Comparison of ENCODE assay signal across 12 mouse cellular contexts in genomic region chr3:94360812-94361211, GRCm38 (mm10). TPM values are rescaled to one million over a fixed set of nuclear protein-coding genes. Genes with fewer than 3 reads are reported as not detected.
A peak's percentile ranks its signal among the peaks of the same experiment; 100 is the strongest.
DNase-seq lines count a peak whose midpoint lies in the region; ATAC-seq and TF ChIP-seq lines count a peak whose summit lies in the region.
"Had no signal": no experiment of that assay in that cellular context is flagged by ENCODE, and none has a peak within 500 bp of the region (broad histone marks: within the 10 kb centered on the region; RNA-seq: fewer than 3 reads in every experiment).

No protein-coding gene starts in this region.

- H3K27ac ChIP-seq in limb, embryonic 14.5 days (replicated peaks; ENCODE audit: low read depth, low read length): no peak overlapping the region
- no peak overlapping the region for H3K27ac ChIP-seq in limb, embryonic 10.5 days
- H3K27ac ChIP-seq: liver, embryonic 13.5 days had no signal

- no peak overlapping the region for H3K9ac ChIP-seq in limb, embryonic 14.5 days (ENCODE audit: low read depth, low read length, severe bottlenecking)
- H3K9ac ChIP-seq: liver, embryonic 13.5 days had no signal

- ATAC-seq in CD4-positive, CD25-positive, alpha-beta regulatory T cell, adult 4 months: no peak
- no peak for ATAC-seq in limb, embryonic 14.5 days (ENCODE audit: low FRiP score, low read depth)
- ATAC-seq in erythroblast, adult 5-6 weeks (replicated peaks; ENCODE audit: low FRiP score, poor library complexity, severe bottlenecking): no peak

- no peaks in the 10 kb centered on the region; the same call in 1 of the 2 replicates for H3K4me1 ChIP-seq in limb, embryonic 14.5 days (ENCODE audit: control insufficient read depth, insufficient read depth, low read length)
- peaks cover 11% of the 10 kb centered on the region for H3K4me1 ChIP-seq in limb, embryonic 10.5 days

- H3K4me2 ChIP-seq in limb, embryonic 14.5 days (replicated peaks; ENCODE audit: low read depth, low read length, severe bottlenecking): no peak overlapping the region
- H3K4me2 ChIP-seq: liver, embryonic 13.5 days had no signal

- TF ChIP-seq POLR2A in limb, embryonic 14.5 days (IDR thresholded peaks at IDR 0.05; ENCODE audit: borderline replicate concordance, extremely low read depth, insufficient read depth, insufficient read length): no peak

- no peaks in the 10 kb centered on the region for H3K9me3 ChIP-seq in limb, embryonic 14.5 days (ENCODE audit: control insufficient read depth, low read length)
- no peaks in the 10 kb centered on the region for H3K9me3 ChIP-seq in limb, embryonic 10.5 days (replicated peaks)
- H3K9me3 ChIP-seq: liver, embryonic 13.5 days had no signal

- H3K36me3 ChIP-seq in limb, embryonic 14.5 days (ENCODE audit: control insufficient read depth, insufficient read depth, low read length): 0 out of 2 replicates have a peak, but pooled peaks cover 2% of the 10 kb centered on the region
- no peaks in the 10 kb centered on the region for H3K36me3 ChIP-seq in limb, embryonic 10.5 days
- H3K36me3 ChIP-seq: liver, embryonic 13.5 days had no signal

- H3K4me3 ChIP-seq in limb, embryonic 14.5 days (replicated peaks; ENCODE audit: low read length): no peak overlapping the region
- no peak overlapping the region for H3K4me3 ChIP-seq in limb, embryonic 10.5 days
- H3K4me3 ChIP-seq: liver, embryonic 13.5 days had no signal

- DNase-seq in CD4-positive, CD25-positive, alpha-beta regulatory T cell, adult 2 months (ENCODE audit: low read depth, low spot score): peak; percentile 21
- DNase-seq in limb, embryonic 14.5 days (ENCODE audit: low spot score): peak; percentile 36
- DNase-seq in limb, embryonic 10.5 days (ENCODE audit: low spot score): no peak
- peak; percentile 69 for DNase-seq in adrenal gland, adult 2 months
- peak; percentile 45 to 61 for DNase-seq in layer of hippocampus, postnatal 10 days (ENCODE audit: low spot score in 2 of 2)
- no peak for DNase-seq in urinary bladder, postnatal 25 days (ENCODE audit: low spot score)
- DNase-seq: liver, embryonic 13.5 days had no signal

- WGBS in limb, embryonic 14.5 days: 0% methylated on average over 1 of the region's 1 CpGs
- WGBS in limb, embryonic 10.5 days: 6% methylated on average over 1 of the region's 1 CpGs

- H3K27me3 ChIP-seq in limb, embryonic 14.5 days (ENCODE audit: control insufficient read depth, insufficient read depth, low read length): peaks cover 21% of the 10 kb centered on the region; the same call in 1 of the 2 replicates
- peaks cover 54% of the 10 kb centered on the region for H3K27me3 ChIP-seq in limb, embryonic 10.5 days (ENCODE audit: low read depth, poor library complexity, severe bottlenecking)

RNA-seq across cellular contexts. Expression of gene C2cd4d, which starts 1.4 kb away (rescaled TPM):
- not detected for polyA plus RNA-seq in CD4-positive, CD25-positive, alpha-beta regulatory T cell, adult 4 months (2017; shearing (Covaris generic))
- polyA plus RNA-seq in limb, embryonic 14.5 days (2012; rRNA removed): 1.3 and 2.2 TPM in 2 replicates
- 4.4 and 5.0 TPM in 2 replicates for polyA plus RNA-seq in limb, embryonic 14.5 days (2014; fragmentation: Nextera tagmentation; extraction: Ambion mirVana)
- polyA plus RNA-seq in limb, embryonic 10.5 days (2016; fragmentation: Nextera tagmentation; extraction: Ambion mirVana): 0.15 and 0.54 TPM in 2 replicates
- under 1 TPM in 1 of 2 experiments, not detected in 1; 0.52 TPM for total RNA-seq in adrenal gland, adult 2 months (2021)
- polyA plus RNA-seq in adrenal gland, adult 2 months (2012; rRNA removed): 4.0 and 5.4 TPM in 2 replicates
- under 1 TPM in 1 of 2 experiments, not detected in 1; 0.46 TPM for total RNA-seq in layer of hippocampus, postnatal 10 days (2021)
- not detected in 2 replicates for total RNA-seq in erythroblast, adult 5-6 weeks (2015; ENCODE audit: low replicate concordance)
- total RNA-seq in erythroblast, adult 5-6 weeks (2017; ENCODE audit: low replicate concordance): not detected in 2 replicates
- total RNA-seq: neutrophil, adult 5-6 weeks had no signal
- polyA plus RNA-seq: C2C12; liver, embryonic 13.5 days had no signal

RNA-seq across cellular contexts. Expression of gene Rorc, which starts 11.8 kb away (rescaled TPM):
- polyA plus RNA-seq in CD4-positive, CD25-positive, alpha-beta regulatory T cell, adult 4 months (2017; shearing (Covaris generic)): 1 to 10 TPM; 4.4 to 7.4 TPM
- 2.3 and 3.0 TPM in 2 replicates for polyA plus RNA-seq in limb, embryonic 14.5 days (2012; rRNA removed)
- polyA plus RNA-seq in limb, embryonic 14.5 days (2014; fragmentation: Nextera tagmentation; extraction: Ambion mirVana): 2.2 and 2.3 TPM in 2 replicates
- 0.15 TPM in 1 of 2 replicates, not detected in the other for polyA plus RNA-seq in limb, embryonic 10.5 days (2016; fragmentation: Nextera tagmentation; extraction: Ambion mirVana)
- total RNA-seq in adrenal gland, adult 2 months (2021): 10 to 100 TPM; 19.8 to 20.5 TPM
- 17.4 and 17.6 TPM in 2 replicates for polyA plus RNA-seq in adrenal gland, adult 2 months (2012; rRNA removed)
- under 1 TPM; 0.16 to 0.62 TPM for total RNA-seq in layer of hippocampus, postnatal 10 days (2021)
- not detected in 2 replicates for total RNA-seq in erythroblast, adult 5-6 weeks (2015; ENCODE audit: low replicate concordance)
- not detected in 2 replicates for total RNA-seq in erythroblast, adult 5-6 weeks (2017; ENCODE audit: low replicate concordance)

RNA-seq across cellular contexts. Expression of gene Them5, which starts 18.9 kb away (rescaled TPM):
- polyA plus RNA-seq in CD4-positive, CD25-positive, alpha-beta regulatory T cell, adult 4 months (2017; shearing (Covaris generic)): not detected
- polyA plus RNA-seq in limb, embryonic 14.5 days (2012; rRNA removed): 10.5 and 17.8 TPM in 2 replicates
- 49.3 and 73.5 TPM in 2 replicates for polyA plus RNA-seq in limb, embryonic 14.5 days (2014; fragmentation: Nextera tagmentation; extraction: Ambion mirVana)
- not detected in 2 replicates for polyA plus RNA-seq in limb, embryonic 10.5 days (2016; fragmentation: Nextera tagmentation; extraction: Ambion mirVana)
- not detected for total RNA-seq in adrenal gland, adult 2 months (2021)
- polyA plus RNA-seq in adrenal gland, adult 2 months (2012; rRNA removed): not detected in 2 replicates
- total RNA-seq in layer of hippocampus, postnatal 10 days (2021): not detected
- not detected in 2 replicates for total RNA-seq in erythroblast, adult 5-6 weeks (2015; ENCODE audit: low replicate concordance)
- not detected in 2 replicates for total RNA-seq in erythroblast, adult 5-6 weeks (2017; ENCODE audit: low replicate concordance)
- total RNA-seq: neutrophil, adult 5-6 weeks had no signal
- polyA plus RNA-seq: C2C12; heart, embryonic 14.5 days; liver, embryonic 13.5 days had no signal

RNA-seq across cellular contexts. Expression of gene Lingo4, which starts 37.5 kb away (rescaled TPM):
- polyA plus RNA-seq in CD4-positive, CD25-positive, alpha-beta regulatory T cell, adult 4 months (2017; shearing (Covaris generic)): under 1 TPM; 0.40 to 0.48 TPM
- polyA plus RNA-seq in limb, embryonic 14.5 days (2012; rRNA removed): 0.06 and 0.08 TPM in 2 replicates
- polyA plus RNA-seq in limb, embryonic 14.5 days (2014; fragmentation: Nextera tagmentation; extraction: Ambion mirVana): not detected in 2 replicates
- not detected in 2 replicates for polyA plus RNA-seq in limb, embryonic 10.5 days (2016; fragmentation: Nextera tagmentation; extraction: Ambion mirVana)
- total RNA-seq in adrenal gland, adult 2 months (2021): under 1 TPM; 0.26 to 0.62 TPM
- 0.22 and 0.37 TPM in 2 replicates for polyA plus RNA-seq in adrenal gland, adult 2 months (2012; rRNA removed)
- total RNA-seq in layer of hippocampus, postnatal 10 days (2021): 1 to 10 TPM; 1.3 to 1.5 TPM
- not detected in 2 replicates for total RNA-seq in erythroblast, adult 5-6 weeks (2015; ENCODE audit: low replicate concordance)
- not detected in 2 replicates for total RNA-seq in erythroblast, adult 5-6 weeks (2017; ENCODE audit: low replicate concordance)
- total RNA-seq: neutrophil, adult 5-6 weeks had no signal

RNA-seq across cellular contexts. Expression of gene Them4, which starts 50.9 kb away (rescaled TPM):
- 10 to 100 TPM in 1 of 2 experiments, 1 to 10 TPM in 1; 9.9 to 11.9 TPM for polyA plus RNA-seq in CD4-positive, CD25-positive, alpha-beta regulatory T cell, adult 4 months (2017; shearing (Covaris generic))
- polyA plus RNA-seq in limb, embryonic 14.5 days (2012; rRNA removed): 4.5 and 5.6 TPM in 2 replicates
- 11.8 and 13.1 TPM in 2 replicates for polyA plus RNA-seq in limb, embryonic 14.5 days (2014; fragmentation: Nextera tagmentation; extraction: Ambion mirVana)
- polyA plus RNA-seq in limb, embryonic 10.5 days (2016; fragmentation: Nextera tagmentation; extraction: Ambion mirVana): 7.2 and 7.7 TPM in 2 replicates
- total RNA-seq in adrenal gland, adult 2 months (2021): 1 to 10 TPM; 8.2 to 8.5 TPM
- 0.34 and 0.74 TPM in 2 replicates for polyA plus RNA-seq in adrenal gland, adult 2 months (2012; rRNA removed)
- 10 to 100 TPM; 27.9 to 33.4 TPM for total RNA-seq in layer of hippocampus, postnatal 10 days (2021)
- 2.9 TPM in 1 of 2 replicates, not detected in the other for total RNA-seq in erythroblast, adult 5-6 weeks (2015; ENCODE audit: low replicate concordance)
- 0.84 and 1.2 TPM in 2 replicates for total RNA-seq in erythroblast, adult 5-6 weeks (2017; ENCODE audit: low replicate concordance)

Comparison
In these comparisons a context has a peak if more than half of its experiments do, and no peak if none do; other contexts are left out.
1. DNase-seq: peak in CD4-positive, CD25-positive, alpha-beta regulatory T cell, adult 2 months (single experiment), limb, embryonic 14.5 days (single experiment), adrenal gland, adult 2 months (single experiment) and layer of hippocampus, postnatal 10 days (2 of 2); none in limb, embryonic 10.5 days (single experiment) and urinary bladder, postnatal 25 days (single experiment).
2. RNA of gene Them5, which starts 18.9 kb away (polyA plus RNA-seq): 10.5 to 73.5 TPM in limb, embryonic 14.5 days; not detected in adrenal gland, adult 2 months, not detected in CD4-positive, CD25-positive, alpha-beta regulatory T cell, adult 4 months and not detected in limb, embryonic 10.5 days; every median in the first group is over 10 times any median in the second.